Mouse (Mus musculus): ENCODE results near the gene Nfam1.
"Not testable (repeated sequence)": the region's sequence is repeated elsewhere in the genome, so short reads cannot be mapped to it uniquely, and the experiment has no call there.

Nfam1 gene

DNA sequence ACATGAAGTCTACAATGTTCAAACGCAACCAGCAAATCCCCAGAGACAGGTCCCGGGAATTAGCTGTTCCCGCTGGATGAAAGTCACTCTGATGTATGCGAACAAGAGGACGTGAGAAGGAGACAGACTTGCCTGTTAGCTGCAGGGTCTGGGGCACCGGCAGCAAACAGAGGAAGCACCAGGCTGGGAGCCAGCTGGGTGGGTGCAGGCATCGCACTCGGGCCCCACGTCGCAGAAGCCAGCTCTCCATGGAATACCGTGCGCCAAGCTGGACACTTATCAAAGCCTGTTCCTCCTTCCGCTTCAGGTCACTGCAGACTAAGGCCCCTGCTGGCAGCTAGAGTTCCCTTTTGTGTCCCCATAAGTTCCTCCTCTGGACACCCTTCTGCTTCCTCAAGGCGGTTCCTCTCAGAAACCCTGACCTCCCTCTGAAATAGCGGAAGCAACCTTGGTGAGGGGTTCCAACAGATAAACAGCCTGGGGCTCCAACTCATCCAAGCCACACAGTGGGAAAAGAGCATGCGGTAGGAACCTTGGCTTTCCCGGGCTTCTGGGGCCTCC lies at the start of gene Nfam1:
Gene Nfam1 (minus strand): TSS at position 326 of the 561 bp plus-strand sequence.
- DNase-seq (ENCODE audit: low spot score in 2 of 2): peak in 1 of 2 experiments; percentile 67

- no peak for DNase-seq (ENCODE audit: low spot score in 2 of 2)
Observed at GRCm38 (mm10) chr15:83075607-83076525, 42.8 kb upstream of the Nfam1 start.

- DNase-seq (ENCODE audit: low spot score in 2 of 2): no peak
Observed at GRCm38 (mm10) chr15:83074179-83074578, 41.1 kb upstream of the Nfam1 start.

- no peak for DNase-seq (ENCODE audit: low spot score in 2 of 2)
Observed at GRCm38 (mm10) chr15:83071752-83072151, 38.6 kb upstream of the Nfam1 start.

DNA sequence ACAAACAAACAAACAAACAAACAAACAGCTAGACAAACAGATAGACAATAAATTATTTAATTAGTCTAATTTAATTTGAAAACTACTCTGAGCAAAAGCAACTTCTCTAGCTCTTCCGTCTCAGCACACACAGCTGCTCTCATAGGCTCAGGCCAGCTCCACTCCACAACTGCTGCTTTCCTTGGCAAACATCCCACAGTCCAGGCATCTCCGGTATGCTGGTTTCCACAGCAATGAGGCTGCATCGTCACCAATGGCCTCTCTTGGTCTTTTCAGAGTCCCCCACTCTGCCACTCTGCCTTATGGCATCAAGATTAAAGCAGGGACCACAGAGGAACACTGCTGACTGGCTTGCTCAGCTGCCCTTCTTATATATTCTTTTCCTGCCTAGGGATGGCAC lies 37.8 kb upstream of the Nfam1 start:
- peak in 1 of 2 experiments; percentile 58 for DNase-seq (ENCODE audit: low spot score in 2 of 2)

- DNase-seq (ENCODE audit: low spot score in 2 of 2): no peak
Observed at GRCm38 (mm10) chr15:83068270-83068669, 35.2 kb upstream of the Nfam1 start.

DNA sequence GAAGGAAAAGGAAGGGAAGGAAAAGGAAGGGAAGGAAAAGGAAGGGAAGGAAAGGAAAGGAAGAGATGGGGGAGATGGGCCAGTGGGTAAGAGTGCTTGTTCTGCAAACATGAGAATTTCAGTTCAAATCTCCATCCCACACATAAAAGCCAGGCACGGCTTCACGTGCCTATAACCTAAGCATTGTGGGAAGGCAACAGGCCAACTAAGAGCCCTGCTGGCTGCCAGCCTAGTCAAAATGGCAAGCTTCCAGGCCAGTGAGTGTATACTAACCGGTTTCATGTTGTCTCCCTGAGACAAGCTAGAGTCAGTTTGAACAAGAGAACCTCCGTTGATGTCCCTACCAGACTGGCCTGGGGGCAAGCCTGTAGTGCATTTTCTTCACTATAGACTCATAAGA lies 32.4 kb upstream of the Nfam1 start:
- peak; percentile 59 to 62 for DNase-seq (ENCODE audit: low spot score in 2 of 2)

- DNase-seq (ENCODE audit: low spot score in 2 of 2): not testable (repeated sequence)
Observed at GRCm38 (mm10) chr15:83062582-83062981, 29.5 kb upstream of the Nfam1 start.

GRCm38 (mm10) chr15:83061689-83062088 lies 28.6 kb upstream of the Nfam1 start:
- no peak for DNase-seq (ENCODE audit: low spot score in 2 of 2)

DNA sequence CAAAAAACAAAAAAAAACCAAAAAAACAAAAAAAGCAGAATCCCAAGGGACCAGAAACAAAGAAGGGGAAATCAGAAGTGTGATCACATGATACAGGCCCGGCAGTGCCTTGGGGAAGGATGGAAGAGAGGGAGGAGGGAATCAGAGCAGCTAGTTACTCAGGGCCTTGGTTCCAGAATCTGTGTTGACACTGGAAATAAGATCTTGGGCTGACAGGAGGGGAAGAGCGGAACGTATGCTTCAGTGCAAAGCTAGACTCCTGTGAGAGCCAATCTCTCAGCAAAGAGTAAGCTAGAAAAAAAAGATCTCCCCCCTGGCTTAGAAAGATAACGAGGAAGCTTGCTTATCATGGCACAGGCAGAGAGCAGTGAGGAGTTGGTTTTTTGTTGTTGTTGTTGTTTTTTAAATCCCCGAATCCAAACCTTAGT lies 26.1 kb upstream of the Nfam1 start:
- DNase-seq (ENCODE audit: low spot score in 2 of 2): no peak

- DNase-seq (ENCODE audit: low spot score in 2 of 2): no peak
Observed at GRCm38 (mm10) chr15:83057533-83057932, 24.4 kb upstream of the Nfam1 start.

GRCm38 (mm10) chr15:83056378-83057083 lies 23.4 kb upstream of the Nfam1 start:
- peak; percentile 75 to 80 for DNase-seq (ENCODE audit: low spot score in 2 of 2)

GRCm38 (mm10) chr15:83055569-83055968 lies 22.5 kb upstream of the Nfam1 start:
- no peak for DNase-seq (ENCODE audit: low spot score in 2 of 2)

DNA sequence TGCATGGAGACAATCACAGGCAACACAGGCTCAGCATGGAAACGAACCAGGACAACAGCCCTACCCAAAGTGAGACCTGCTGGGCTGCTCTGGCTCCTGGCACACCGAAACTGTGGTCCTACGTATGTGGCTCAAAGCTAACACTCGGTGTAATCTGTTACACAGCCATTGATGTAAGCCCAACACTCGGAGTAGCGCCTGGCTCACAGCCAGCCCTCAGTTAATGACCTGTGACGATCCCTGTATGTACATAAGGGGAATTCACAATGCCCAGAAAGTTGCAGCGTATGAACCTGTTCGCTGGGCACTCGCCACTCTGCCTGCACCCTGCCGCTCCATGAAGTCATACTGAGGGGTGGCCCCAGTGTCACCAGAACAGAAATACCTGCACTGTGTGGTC lies 20.2 kb upstream of the Nfam1 start:
- DNase-seq (ENCODE audit: low spot score in 2 of 2): no peak

DNA sequence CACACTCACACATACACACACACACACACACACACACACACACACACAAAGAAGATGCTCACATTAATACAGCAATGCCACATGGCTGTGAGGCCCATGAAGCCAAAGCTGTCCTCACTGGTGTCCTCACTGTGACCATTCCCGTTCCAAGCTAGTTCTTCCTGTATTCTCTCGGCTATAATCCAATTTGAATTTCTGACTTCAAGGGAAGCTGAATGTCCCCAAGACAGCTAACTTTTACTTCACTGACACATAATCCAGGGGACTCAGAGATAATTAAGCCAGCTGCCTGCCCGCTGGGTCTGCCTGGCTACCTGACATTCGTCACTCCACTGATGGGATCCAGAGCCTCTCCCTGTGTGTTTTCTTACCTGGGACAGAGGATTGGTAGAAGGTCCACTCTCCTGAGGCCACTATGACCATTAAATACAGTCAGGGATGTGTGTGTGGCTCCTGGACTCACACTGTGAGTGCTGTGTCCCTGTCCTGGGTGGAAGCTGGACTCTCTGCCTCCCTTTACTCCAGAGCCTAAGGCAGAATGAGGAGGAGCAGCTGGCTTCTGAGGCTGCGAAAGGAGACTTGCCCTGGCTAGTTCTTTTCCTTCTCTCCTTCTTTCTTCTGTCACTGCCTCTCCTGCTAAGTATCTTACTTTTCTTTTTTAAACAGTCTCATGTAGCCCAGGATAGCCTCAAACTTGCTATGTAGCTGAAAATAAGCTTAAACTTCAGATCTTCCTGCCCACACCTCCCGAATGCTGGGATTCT lies 19.4 kb upstream of the Nfam1 start:
- no peak for DNase-seq (ENCODE audit: low spot score in 2 of 2)

DNA sequence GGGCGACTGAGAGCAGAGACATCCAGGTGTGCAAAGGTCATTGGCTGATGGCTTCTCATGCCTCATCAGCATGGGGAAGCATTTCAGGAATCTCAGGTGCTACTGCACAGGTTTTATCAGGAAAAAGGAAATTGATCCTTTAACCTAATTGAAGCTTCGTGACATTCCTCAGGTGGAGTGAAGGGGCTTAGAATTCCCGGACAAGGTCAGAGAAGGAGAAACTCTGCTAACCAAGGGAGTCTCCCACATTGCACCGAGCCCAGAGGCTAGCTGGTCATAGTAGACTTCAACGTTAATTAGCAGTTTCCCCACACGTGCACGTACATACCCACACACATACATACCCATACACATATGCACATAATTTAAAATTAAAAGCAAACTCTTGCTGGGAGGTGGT lies 13.6 kb upstream of the Nfam1 start:
- no peak for DNase-seq (ENCODE audit: low spot score in 2 of 2)

- no peak for DNase-seq (ENCODE audit: low spot score in 2 of 2)
Observed at GRCm38 (mm10) chr15:83046308-83046707, 13.2 kb upstream of the Nfam1 start.

DNA sequence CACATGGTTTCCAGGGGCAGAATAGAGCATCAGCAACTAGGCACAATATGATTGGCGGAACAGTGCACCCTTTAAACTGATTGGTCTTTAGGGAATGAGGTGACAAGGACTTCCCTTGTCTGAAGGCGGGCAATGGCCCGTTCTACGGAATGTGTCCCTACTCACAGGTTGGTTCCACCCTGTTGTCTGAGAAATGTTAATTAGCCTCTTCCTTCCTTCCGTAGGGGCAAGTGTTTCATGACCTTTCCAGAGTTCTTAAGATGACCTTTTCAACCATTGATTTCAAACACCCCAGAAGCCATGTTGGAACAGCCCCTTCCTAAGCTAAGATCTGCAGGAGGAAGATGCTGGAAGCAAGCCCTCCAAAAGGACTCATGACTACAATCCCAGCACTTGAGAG lies 12.5 kb upstream of the Nfam1 start:
- not testable (repeated sequence) for DNase-seq (ENCODE audit: low spot score in 2 of 2)

DNA sequence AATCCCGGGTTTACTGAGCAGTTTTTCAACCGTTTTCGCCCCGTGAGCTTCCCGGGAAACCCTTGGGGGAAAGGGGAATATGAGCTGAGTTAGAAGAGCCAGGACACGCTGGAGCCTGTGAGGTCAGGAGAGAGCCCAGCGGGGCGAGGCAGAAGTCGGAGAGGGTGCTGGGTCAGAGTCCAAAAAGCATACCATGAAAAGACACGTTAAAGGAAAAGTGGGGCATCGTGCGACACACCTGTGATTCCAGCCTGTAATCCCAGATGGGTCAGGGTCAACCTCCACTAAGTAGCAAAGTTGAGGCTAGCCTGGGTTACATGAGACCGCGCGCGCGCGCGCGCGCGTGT lies 10.2 kb upstream of the Nfam1 start:
- no peak for DNase-seq (ENCODE audit: low spot score in 2 of 2)

GRCm38 (mm10) chr15:83042655-83043361 lies 9.7 kb upstream of the Nfam1 start:
- DNase-seq (ENCODE audit: low spot score in 2 of 2): peak; percentile 76 to 80

- no peak for DNase-seq (ENCODE audit: low spot score in 2 of 2)
Observed at GRCm38 (mm10) chr15:83040156-83040555, 7.0 kb upstream of the Nfam1 start.

Data from right cerebral cortex, postnatal 10 days (tissue).